Mouse (Mus musculus) small intestine, adult 2 months (tissue): ENCODE data around the gene Nsd1. TPM values are rescaled to one million over a fixed set of nuclear protein-coding genes. Genes with fewer than 3 reads are reported as not detected.

Experiments
- H3K27ac ChIP-seq: fragments of 200-500 bp; 2 replicates; pipeline ENCODE4 v1.5.1; 2012; ENCODE audit warnings: low read depth, low read length, control low read depth, inconsistent platforms; ENCODE audit not compliant: insufficient read depth
- H3K27me3 ChIP-seq: fragments of 200-500 bp; 2 replicates; pipeline ENCODE4 v1.6.1; 2012; ENCODE audit warnings: mild to moderate bottlenecking, moderate library complexity, low read length, inconsistent platforms; ENCODE audit not compliant: control insufficient read depth, insufficient read depth
- H3K36me3 ChIP-seq: fragments of 200-500 bp; 2 replicates; pipeline ENCODE4 v1.6.1; 2012; ENCODE audit warnings: mild to moderate bottlenecking, low read length, control low read depth, inconsistent platforms; ENCODE audit not compliant: control insufficient read depth, insufficient read depth
- H3K4me1 ChIP-seq: fragments of 200-500 bp; 2 replicates; pipeline ENCODE4 v1.6.1; 2012; ENCODE audit warnings: low read length, inconsistent platforms, mixed read lengths; ENCODE audit not compliant: control insufficient read depth, insufficient read depth, insufficient read length
- H3K4me3 ChIP-seq: fragments of 200-500 bp; 2 replicates; pipeline ENCODE4 v1.5.1; 2012; ENCODE audit warnings: low read depth, mild to moderate bottlenecking, control low read depth, inconsistent platforms, low read length, moderate library complexity
- CTCF ChIP-seq: fragments of 200-500 bp; IDR thresholded peaks from 2 replicates; pipeline ENCODE4 v1.5.1; 2012; ENCODE audit warnings: low read depth, mild to moderate bottlenecking, control low read depth, inconsistent platforms, low read length, moderate library complexity, mixed read lengths; ENCODE audit not compliant: insufficient replicate concordance, insufficient read length; ENCODE audit errors: extremely low read depth
- POLR2A ChIP-seq: fragments of 200-500 bp; IDR thresholded peaks from 2 replicates; pipeline ENCODE4 v1.6.1; 2012; ENCODE audit warnings: low read depth, mild to moderate bottlenecking, control low read depth, inconsistent platforms, low read length, moderate library complexity
- WGBS: fragments of 180-500 bp; shearing (Covaris S2); methylation state at CpG from one replicate; pipeline ENCODE4 v1.1.7; 2018; 5-methylcytosine and 5-hydroxymethylcytosine counted together
- polyA plus RNA-seq: library from polyadenylated mRNA; depleted of rRNA; stranded (reverse); fragments of >200 nt; gene quantifications from 2 replicates; pipeline ENCODE4 v1.2.3, GENCODE M21; 2012

Nsd1 gene
- polyA plus RNA-seq, 1 experiment = 16.3 TPM

GRCm38 (mm10) chr13:55318351-55318750 is 108.8 kb downstream of the Nsd1 start:
- H3K4me1 ChIP-seq = peaks cover 21% of the 10 kb centered on the region
- TF ChIP-seq CTCF (no peak), POLR2A (no peak)
- peaks cover 42% of the 10 kb centered on the region for H3K36me3 ChIP-seq
- H3K27ac ChIP-seq = no peak overlapping the region
- H3K4me3 ChIP-seq = no peak overlapping the region
- H3K27me3 ChIP-seq = no peaks in the 10 kb centered on the region
- 70% methylated on average over 3 of the region's 3 CpGs for WGBS

- WGBS = 45% methylated on average over 4 of the region's 4 CpGs
- Histone ChIP-seq H3K27ac (no peak within 1 kb of the TSS; the same call in 1 of the 2 replicates), H3K36me3 (peaks cover 43% of the 10 kb centered on the region), H3K27me3 (no peaks in the 10 kb centered on the region), H3K4me3 (peak within 1 kb of the TSS; percentile 71), H3K4me1 (peaks cover 19% of the 10 kb centered on the region)
- TF ChIP-seq CTCF = no peak
- TF ChIP-seq POLR2A = no peak
Observed at GRCm38 (mm10) chr13:55319931-55320533, 110.5 kb downstream of the Nsd1 start, which contains the start of gene Prelid1. Gene Prelid1, plus strand, starts transcription at chr13:55320500.

- peak within 1 kb of the TSS; percentile 87 for H3K27ac ChIP-seq
- H3K4me1 ChIP-seq = peaks cover 19% of the 10 kb centered on the region
- WGBS = under 1% methylated on average over 73 of the region's 73 CpGs
- H3K4me3 ChIP-seq = peak within 1 kb of the TSS; percentile 71
- H3K27me3 ChIP-seq = no peaks in the 10 kb centered on the region
- TF ChIP-seq CTCF (no peak), POLR2A (peak; percentile 58; the same call in 1 of the 2 replicates)
- H3K36me3 ChIP-seq = peaks cover 47% of the 10 kb centered on the region
Observed at GRCm38 (mm10) chr13:55321434-55322129, 112.0 kb downstream of the Nsd1 start, which contains the start of gene Rab24. Gene Rab24, minus strand, starts transcription at chr13:55321946.

GRCm38 (mm10) chr13:55322130-55322825 is 112.7 kb downstream of the Nsd1 start:
- under 1% methylated on average over 31 of the region's 31 CpGs for WGBS
- peak overlapping the region; percentile 87 for H3K27ac ChIP-seq
- peaks cover 44% of the 10 kb centered on the region for H3K36me3 ChIP-seq
- H3K4me3 ChIP-seq = peak overlapping the region; percentile 71
- H3K27me3 ChIP-seq = no peaks in the 10 kb centered on the region
- peaks cover 19% of the 10 kb centered on the region for H3K4me1 ChIP-seq
- TF ChIP-seq POLR2A = no peak
- TF ChIP-seq CTCF = peak; percentile 44; the same call in 1 of the 2 replicates

- Histone ChIP-seq H3K27ac (no peak overlapping the region), H3K36me3 (peaks cover 29% of the 10 kb centered on the region), H3K4me3 (no peak overlapping the region), H3K4me1 (peaks cover 20% of the 10 kb centered on the region), H3K27me3 (no peaks in the 10 kb centered on the region)
- TF ChIP-seq CTCF (no peak), POLR2A (no peak)
- WGBS = 84% methylated on average over 11 of the region's 11 CpGs
Observed at GRCm38 (mm10) chr13:55325596-55325995, 116.0 kb downstream of the Nsd1 start.

GRCm38 (mm10) chr13:55327169-55327568 is 117.6 kb downstream of the Nsd1 start:
- WGBS = 62% methylated on average over 4 of the region's 4 CpGs
- Histone ChIP-seq H3K4me3 (no peak overlapping the region), H3K27me3 (no peaks in the 10 kb centered on the region), H3K36me3 (peaks cover 29% of the 10 kb centered on the region), H3K4me1 (peaks cover 15% of the 10 kb centered on the region), H3K27ac (no peak overlapping the region)
- TF ChIP-seq POLR2A (no peak), CTCF (no peak)

- Histone ChIP-seq H3K4me1 (peaks cover 15% of the 10 kb centered on the region), H3K4me3 (no peak overlapping the region), H3K36me3 (peaks cover 29% of the 10 kb centered on the region), H3K27ac (no peak overlapping the region), H3K27me3 (no peaks in the 10 kb centered on the region)
- WGBS = 24% methylated on average over 8 of the region's 8 CpGs
- TF ChIP-seq CTCF (peak; percentile 88; the same call in 1 of the 2 replicates), POLR2A (no peak)
Observed at GRCm38 (mm10) chr13:55327633-55328032, 118.1 kb downstream of the Nsd1 start.
